Mouse (Mus musculus) heart, adult 2 months (tissue): ENCODE data around the gene Nfatc4. TPM values are rescaled to one million over a fixed set of nuclear protein-coding genes. Genes with fewer than 3 reads are reported as not detected.

Experiments used
- DNase-seq, 2 experiments: peaks; one replicate each; pipeline ENCODE4 v3.0.0; 2021
- H3K27ac ChIP-seq: fragments of 200-600 bp; 2 replicates; pipeline ENCODE4 v1.8.1; 2022
- H3K27me3 ChIP-seq: fragments of 200-500 bp; 2 replicates; pipeline ENCODE4 v1.6.1; 2012; ENCODE audit warnings: mild to moderate bottlenecking, low read length, inconsistent platforms, mixed read lengths; ENCODE audit not compliant: control insufficient read depth, insufficient read depth
- H3K36me3 ChIP-seq: fragments of 200-500 bp; 2 replicates; pipeline ENCODE4 v1.6.1; 2012; ENCODE audit warnings: low read length, inconsistent platforms; ENCODE audit not compliant: control insufficient read depth, insufficient read depth
- H3K4me1 ChIP-seq: fragments of 200-500 bp; 2 replicates; pipeline ENCODE4 v1.6.1; 2011; ENCODE audit warnings: low read length; ENCODE audit not compliant: control insufficient read depth, insufficient read depth
- H3K4me3 ChIP-seq: fragments of 200-600 bp; 2 replicates; pipeline ENCODE4 v1.8.1; 2022
- H3K79me2 ChIP-seq: fragments of 200-500 bp; replicated peaks from 2 replicates; pipeline ENCODE4 v1.6.1; 2012; ENCODE audit warnings: mild to moderate bottlenecking, inconsistent platforms, low read length, moderate library complexity, mixed read lengths; ENCODE audit not compliant: control insufficient read depth, insufficient read depth
- H3K9ac ChIP-seq: fragments of 200-500 bp; 2 replicates; pipeline ENCODE4 v1.6.1; 2012; ENCODE audit warnings: low read depth, mild to moderate bottlenecking, control low read depth, inconsistent platforms, low read length, mixed read lengths
- CTCF ChIP-seq: fragments of 200-600 bp; IDR thresholded peaks from 2 replicates; pipeline ENCODE4 v1.8.1; 2022; ENCODE audit warnings: antibody characterized with exemption, mild to moderate bottlenecking, moderate library complexity
- EP300 ChIP-seq: fragments of 200-500 bp; IDR thresholded peaks from 2 replicates; pipeline ENCODE4 v1.6.1; 2011; ENCODE audit warnings: low read depth, low read length, control low read depth; ENCODE audit not compliant: insufficient read depth
- POLR2A ChIP-seq: fragments of 200-500 bp; IDR thresholded peaks from 2 replicates; pipeline ENCODE4 v1.6.1; 2011; ENCODE audit warnings: mild to moderate bottlenecking, low read depth, low read length, control low read depth; ENCODE audit not compliant: insufficient read depth
- WGBS: fragments of 180-500 bp; shearing (Covaris S2); methylation state at CpG from one replicate; pipeline ENCODE4 v1.1.7; 2018; 5-methylcytosine and 5-hydroxymethylcytosine counted together
- intact Hi-C: fragments of 180-260 bp; cut with DNase I; formaldehyde crosslinking; loops from one replicate; pipeline ENCODE4 v1.15.1; 2025
- polyA plus RNA-seq: library from polyadenylated mRNA; depleted of rRNA; stranded (reverse); fragments of >200 nt; gene quantifications from 2 replicates; pipeline ENCODE4 v1.2.3, GENCODE M21; 2012
- total RNA-seq, 2 experiments: library from RNA; stranded (reverse); gene quantifications; 2 replicates each; pipeline ENCODE4 v1.2.3; 2021

Gene Nfatc4
- total and polyA plus RNA-seq, 3 experiments, result 3.6 to 6.0 (median 5.1) TPM

DNA sequence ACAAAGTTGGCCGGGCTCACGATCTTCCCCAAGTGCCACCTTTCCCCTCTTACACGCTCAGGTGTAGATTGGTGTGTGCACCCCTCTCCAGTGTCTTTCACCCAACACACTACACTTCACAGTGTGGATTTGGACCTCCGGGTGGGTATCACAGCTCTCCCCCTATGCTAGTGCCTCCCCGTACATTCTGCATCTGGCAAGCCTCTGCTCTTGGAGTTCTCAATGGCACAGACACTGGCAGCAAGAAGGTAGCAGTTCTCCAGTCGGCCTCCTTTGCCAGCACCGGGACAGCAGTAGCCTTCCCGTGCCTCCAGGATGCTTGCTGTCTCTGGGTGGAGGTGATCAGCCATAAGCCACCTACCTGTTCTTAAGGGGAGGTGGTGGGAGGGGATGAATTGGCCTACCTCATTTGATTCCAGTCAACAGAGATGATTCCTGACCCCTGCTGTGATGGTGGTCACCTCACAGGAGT, 50.3 kb downstream of the Nfatc4 start:
- TF ChIP-seq CTCF, result no peak
- TF ChIP-seq EP300, result no peak
- no peak for TF ChIP-seq POLR2A
- Histone ChIP-seq H3K27me3 (peaks cover 2% of the 10 kb centered on the region; the same call in 1 of the 2 replicates), H3K4me3 (no peak overlapping the region), H3K27ac (no peak overlapping the region), H3K36me3 (no peaks in the 10 kb centered on the region), H3K9ac (no peak overlapping the region), H3K79me2 (no peaks in the 10 kb centered on the region), H3K4me1 (peaks cover 5% of the 10 kb centered on the region; the same call in 1 of the 2 replicates)
- no peak for DNase-seq
- intact Hi-C loops, result no loop called here
- WGBS, result 80% methylated on average over 8 of the region's 8 CpGs

GRCm38 (mm10) chr14:55873714-55874683, 51.1 kb downstream of the Nfatc4 start:
- TF ChIP-seq EP300 (peak; percentile 68; the same call in 1 of the 2 replicates), CTCF (peak; percentile 97), POLR2A (0 out of 2 replicates have a peak, but pooled peaks have one; percentile 6)
- H3K9ac ChIP-seq, result no peak overlapping the region
- peak overlapping the region; percentile 2; the same call in 1 of the 2 replicates for H3K4me3 ChIP-seq
- no peak overlapping the region for H3K27ac ChIP-seq
- peak; percentile 75 to 82 for DNase-seq
- 13% methylated on average over 30 of the region's 30 CpGs for WGBS
- no peaks in the 10 kb centered on the region for H3K36me3 ChIP-seq
- intact Hi-C loops, result loop anchor here (1.0 kb wide), 1 partner anchor 44 kb away; no protein-coding TSS in a partner anchor
- no peaks in the 10 kb centered on the region for H3K79me2 ChIP-seq
- H3K4me1 ChIP-seq, result peaks cover 5% of the 10 kb centered on the region; the same call in 1 of the 2 replicates
- H3K27me3 ChIP-seq, result peaks cover 2% of the 10 kb centered on the region; the same call in 1 of the 2 replicates

DNA sequence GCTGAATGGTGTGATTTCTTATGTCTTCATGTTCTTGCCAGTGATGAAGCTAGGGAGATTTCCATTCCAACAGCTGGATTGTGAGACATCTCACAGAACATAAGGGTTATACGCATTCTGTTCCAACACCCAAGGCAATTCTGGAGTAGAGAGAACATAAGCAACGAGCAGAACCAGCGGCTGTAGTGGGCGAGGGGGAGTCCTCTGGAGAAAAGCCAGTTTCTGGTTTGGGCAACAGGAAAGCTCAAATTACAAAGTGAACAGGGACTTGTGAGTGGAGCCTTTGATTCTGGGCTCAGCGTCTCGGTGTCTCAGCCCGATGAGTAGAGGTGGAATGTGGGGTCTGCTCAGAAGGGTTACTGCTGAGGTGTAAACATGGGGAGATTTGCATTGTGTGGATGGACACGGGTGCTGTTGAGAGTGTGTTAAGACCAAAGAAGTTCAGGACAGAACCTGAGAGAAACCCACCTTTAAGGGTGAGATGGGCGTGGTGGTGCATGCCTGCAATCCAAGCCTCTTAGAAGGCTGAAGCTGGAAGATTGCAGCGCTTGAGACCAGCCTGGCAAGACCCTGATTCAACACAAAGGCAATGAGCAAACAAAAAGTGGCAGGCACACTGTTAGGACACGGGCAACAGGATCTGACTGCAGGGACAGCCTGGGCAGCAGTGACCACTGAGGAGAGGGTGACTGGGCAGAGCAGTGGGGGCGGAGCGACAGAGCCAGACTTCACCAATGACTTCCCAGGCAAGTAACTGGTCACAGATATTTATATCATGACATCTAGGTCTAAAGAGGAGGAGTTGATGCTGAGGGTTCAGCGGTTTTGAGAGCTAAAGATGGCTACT, 54.7 kb downstream of the Nfatc4 start:
- no peaks in the 10 kb centered on the region for H3K79me2 ChIP-seq
- no peak overlapping the region for H3K4me3 ChIP-seq
- intact Hi-C loops, result no loop called here
- H3K4me1 ChIP-seq, result peaks cover 5% of the 10 kb centered on the region; the same call in 1 of the 2 replicates
- no peak for DNase-seq
- H3K36me3 ChIP-seq, result no peaks in the 10 kb centered on the region
- WGBS, result 18% methylated on average over 14 of the region's 14 CpGs
- H3K9ac ChIP-seq, result no peak overlapping the region
- peaks cover 2% of the 10 kb centered on the region; the same call in 1 of the 2 replicates for H3K27me3 ChIP-seq
- no peak for TF ChIP-seq CTCF
- no peak for TF ChIP-seq POLR2A
- no peak overlapping the region for H3K27ac ChIP-seq

DNA sequence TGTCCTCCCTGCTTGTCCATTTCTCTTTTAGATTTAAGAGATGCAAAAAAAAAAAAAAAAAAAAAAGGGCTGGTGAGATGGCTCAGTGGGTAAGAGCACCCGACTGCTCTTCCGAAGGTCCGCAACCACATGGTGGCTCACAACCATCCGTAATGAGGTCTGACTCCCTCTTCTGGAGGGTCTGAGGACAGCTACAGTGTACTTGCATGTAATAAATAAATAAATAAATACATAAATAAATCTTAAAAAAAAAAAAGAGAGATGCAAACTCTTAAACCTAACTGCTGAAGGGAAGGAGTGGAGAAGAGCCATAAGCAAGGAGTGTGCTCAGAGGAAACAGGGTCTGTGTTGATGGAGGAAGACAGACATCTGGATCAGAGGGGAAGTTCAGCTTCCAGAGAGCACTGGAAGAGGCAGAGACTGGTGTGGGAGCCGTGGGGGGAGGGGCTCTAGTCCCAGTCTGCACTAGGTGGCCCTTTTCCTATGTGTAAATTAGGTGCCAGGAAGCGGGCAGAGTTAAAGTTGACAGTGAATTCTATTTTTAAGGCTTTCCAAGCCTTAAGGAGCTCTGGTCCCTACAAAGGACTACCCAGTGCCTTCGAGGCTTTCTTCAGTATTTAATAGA, 55.5 kb downstream of the Nfatc4 start:
- intact Hi-C loops, result no loop called here
- no peak for DNase-seq
- no peaks in the 10 kb centered on the region for H3K36me3 ChIP-seq
- no peak for TF ChIP-seq POLR2A
- peak; percentile 37 for TF ChIP-seq CTCF
- TF ChIP-seq EP300, result no peak
- 17% methylated on average over 7 of the region's 7 CpGs for WGBS
- no peak overlapping the region for H3K27ac ChIP-seq
- H3K4me1 ChIP-seq, result peaks cover 5% of the 10 kb centered on the region; the same call in 1 of the 2 replicates
- H3K9ac ChIP-seq, result no peak overlapping the region
- peaks cover 2% of the 10 kb centered on the region; the same call in 1 of the 2 replicates for H3K27me3 ChIP-seq
- no peak overlapping the region for H3K4me3 ChIP-seq
- no peaks in the 10 kb centered on the region for H3K79me2 ChIP-seq

DNA sequence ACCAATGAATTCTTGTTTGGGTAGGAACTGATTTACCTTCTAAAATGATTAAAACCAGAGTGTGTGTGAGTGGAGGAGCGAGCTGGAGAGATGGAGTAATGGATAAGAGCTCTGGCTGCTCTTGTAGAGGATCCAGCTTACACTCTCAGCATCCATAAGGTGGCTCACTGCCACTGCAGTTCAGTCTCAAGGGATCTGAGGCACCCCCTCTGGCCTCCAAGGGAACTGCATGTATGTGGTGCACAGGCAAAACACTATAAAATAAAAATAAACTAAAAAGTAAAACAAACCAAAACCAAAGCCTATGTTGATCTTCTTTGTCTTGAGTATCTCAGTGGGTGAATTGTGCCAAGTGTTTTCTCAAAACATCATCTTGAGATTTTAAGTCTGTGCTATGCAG, 56.7 kb downstream of the Nfatc4 start:
- intact Hi-C loops, result loop anchor here (10.0 kb wide), 1 partner anchor 205 kb away; the partner anchor contains the start of genes Gmpr2 and Nedd8
- peak; percentile 92 for TF ChIP-seq CTCF
- TF ChIP-seq EP300, result 0 out of 2 replicates have a peak, but pooled peaks have one; percentile 39
- TF ChIP-seq POLR2A, result no peak
- WGBS, result 25% methylated on average over 1 of the region's 1 CpGs
- Histone ChIP-seq H3K9ac (no peak overlapping the region), H3K27me3 (peaks cover 2% of the 10 kb centered on the region; the same call in 1 of the 2 replicates), H3K36me3 (no peaks in the 10 kb centered on the region), H3K4me3 (no peak overlapping the region), H3K79me2 (no peaks in the 10 kb centered on the region), H3K4me1 (peaks cover 5% of the 10 kb centered on the region), H3K27ac (no peak overlapping the region)
- DNase-seq, result peak; percentile 70 to 72
